Mouse (Mus musculus) cerebellum, postnatal 10 days (tissue): ENCODE results near the gene AI854703.
"Not testable (repeated sequence)": the region's sequence is repeated elsewhere in the genome, so short reads cannot be mapped to it uniquely, and the experiment has no call there.

ENCODE experiments used
- DNase-seq, 2 experiments: peaks; one replicate each; pipeline ENCODE4 v3.0.0; 2021; ENCODE audit warnings: mixed read lengths in 2 of 2

The AI854703 gene

GRCm38 (mm10) chr6:48620031-48620430, 6.5 kb upstream of the AI854703 start:
- no peak for DNase-seq

GRCm38 (mm10) chr6:48622186-48622843, 4.2 kb upstream of the AI854703 start:
- not testable (repeated sequence) for DNase-seq

GRCm38 (mm10) chr6:48623460-48623859, 3.1 kb upstream of the AI854703 start:
- DNase-seq = no peak

GRCm38 (mm10) chr6:48626984-48627383, 420 bp downstream of the AI854703 start:
- DNase-seq = peak; percentile 59 to 67

GRCm38 (mm10) chr6:48627511-48627924, 954 bp downstream of the AI854703 start:
- DNase-seq = no peak

DNA sequence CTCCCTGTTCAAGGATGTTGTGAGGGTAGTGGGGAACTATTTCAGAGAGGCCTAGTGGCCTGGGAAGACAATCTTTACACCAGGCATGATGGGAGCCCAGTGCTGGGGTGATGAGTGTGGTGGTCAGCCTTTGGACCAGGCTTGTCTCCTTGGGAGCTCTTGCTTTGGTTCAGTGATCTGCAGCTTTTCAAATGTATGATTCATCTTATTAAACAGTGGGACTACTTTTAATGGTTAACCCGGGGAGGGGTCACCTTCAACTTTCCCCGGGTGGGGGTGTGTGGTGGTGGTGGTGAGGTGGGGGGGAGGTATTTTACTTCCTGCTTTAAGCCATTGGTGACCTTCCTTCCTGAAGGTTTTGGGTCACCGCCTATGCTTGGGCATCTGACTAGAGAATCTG, 1.8 kb downstream of the AI854703 start:
- DNase-seq = no peak

- DNase-seq = peak; percentile 73
These were observed 2.5 kb downstream of the AI854703 start for GRCm38 (mm10) chr6:48628808-48629660.

DNA sequence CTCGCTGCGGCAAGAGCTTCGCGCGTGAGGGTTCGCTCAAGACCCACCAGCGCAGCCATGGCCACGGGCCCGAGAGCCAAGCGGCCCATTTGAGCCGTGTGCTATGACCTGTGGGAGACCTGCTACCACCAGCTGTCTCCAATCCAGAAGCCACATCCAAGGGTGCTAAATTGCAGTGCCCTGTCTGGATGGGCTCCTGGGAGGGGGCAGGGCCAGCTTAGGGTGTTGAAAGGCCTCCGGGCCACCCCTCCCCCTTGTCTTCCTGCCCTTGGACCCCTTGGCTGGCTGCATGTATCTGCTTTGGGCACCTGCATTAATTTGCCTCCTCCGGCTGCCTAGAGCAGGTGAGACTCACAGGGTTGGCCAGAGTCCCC, 3.1 kb downstream of the AI854703 start:
- peak in 1 of 2 experiments; percentile 42 for DNase-seq

DNA sequence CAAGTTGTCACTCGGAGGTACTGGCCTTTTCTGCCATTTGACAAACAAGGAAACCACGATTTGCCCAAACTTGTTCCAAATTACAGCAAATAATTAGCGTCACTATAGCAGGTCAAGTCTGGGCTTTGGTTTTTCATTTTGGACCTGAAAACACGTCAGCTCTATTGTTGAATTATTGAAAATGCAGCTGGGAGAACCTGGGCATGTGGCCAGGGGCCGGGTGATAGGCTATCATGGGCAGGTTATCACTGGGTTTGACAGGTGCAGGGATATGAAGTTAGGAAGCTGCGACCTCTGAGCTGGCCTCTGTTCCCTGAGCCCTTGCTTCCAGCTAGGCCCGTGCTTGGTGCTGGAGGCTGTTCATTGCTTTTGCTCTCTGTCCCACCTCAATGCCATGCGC, 4.3 kb downstream of the AI854703 start:
- peak in 1 of 2 experiments; percentile 30 for DNase-seq

DNA sequence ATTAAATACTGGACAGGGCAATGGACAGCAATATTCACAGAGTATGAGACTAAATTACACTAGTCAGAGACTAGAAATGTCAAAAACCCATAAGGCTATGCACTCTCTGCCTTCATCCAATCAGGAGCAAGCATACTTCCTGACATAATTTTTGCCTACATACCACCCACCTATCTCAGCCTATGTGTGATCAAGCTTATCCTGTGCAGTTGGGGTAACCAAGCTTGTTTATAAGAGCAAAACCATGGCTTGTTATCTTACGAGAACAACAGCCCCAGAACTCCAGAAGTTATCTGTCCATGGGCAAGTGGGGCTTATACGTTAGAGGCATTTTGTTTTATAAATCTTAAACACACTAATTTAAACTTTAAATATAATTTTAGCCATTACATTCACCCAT, 8.5 kb downstream of the AI854703 start:
- DNase-seq = no peak

DNA sequence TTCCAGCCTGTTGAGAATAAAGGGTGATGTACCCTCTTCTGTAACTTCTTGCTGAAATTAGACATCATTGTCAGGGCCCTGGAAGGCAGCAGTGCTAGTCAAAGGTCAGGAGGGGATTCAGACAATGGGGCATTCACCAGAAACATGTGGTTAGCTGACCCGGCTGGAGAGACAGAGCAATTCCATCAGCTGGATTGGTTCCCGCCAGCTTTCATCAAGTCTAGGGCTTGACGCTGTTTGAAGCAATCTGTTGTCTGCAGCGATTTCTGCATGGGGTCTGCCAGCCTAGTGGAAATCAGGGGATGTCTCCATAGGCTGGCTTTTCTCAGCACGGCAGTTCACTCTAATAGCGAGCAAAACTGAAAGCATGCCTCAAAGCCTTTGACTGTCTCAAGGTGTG, 10.0 kb downstream of the AI854703 start:
- no peak for DNase-seq

GRCm38 (mm10) chr6:48637811-48638500, 11.4 kb downstream of the AI854703 start:
- DNase-seq = no peak

GRCm38 (mm10) chr6:48638553-48638952, 12.0 kb downstream of the AI854703 start:
- DNase-seq = no peak

- DNase-seq = no peak
These were observed 14.8 kb downstream of the AI854703 start for GRCm38 (mm10) chr6:48641391-48641790.

DNA sequence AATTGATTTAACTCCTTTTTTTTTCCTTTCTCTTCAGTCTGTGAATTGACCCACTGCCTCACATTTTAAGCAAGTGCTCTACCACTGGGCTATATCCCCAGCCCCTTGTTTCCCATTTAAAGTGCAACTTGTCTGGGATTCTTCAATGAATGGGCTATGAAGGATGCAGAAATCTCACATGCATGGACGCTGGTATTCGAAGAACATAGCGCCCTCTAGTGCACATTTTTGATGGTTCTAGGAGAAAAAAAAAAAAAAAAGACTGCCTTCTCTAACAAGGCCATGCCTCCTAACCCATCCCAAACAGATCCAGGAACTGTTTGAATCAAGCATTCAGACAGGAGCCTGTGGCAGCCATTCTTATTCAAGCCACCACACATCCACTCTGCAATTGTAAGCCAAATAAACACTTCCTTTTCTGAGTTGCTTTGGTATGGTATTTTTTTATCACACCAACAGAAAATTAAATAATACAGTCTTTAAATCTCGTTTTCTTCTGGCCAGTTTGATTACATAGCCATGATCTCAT, 16.3 kb downstream of the AI854703 start:
- DNase-seq = peak; percentile 72 to 87

- peak; percentile 83 to 86 for DNase-seq
These were observed 19.2 kb downstream of the AI854703 start for GRCm38 (mm10) chr6:48645660-48646308.

- DNase-seq = no peak
These were observed 19.7 kb downstream of the AI854703 start for GRCm38 (mm10) chr6:48646309-48646690.

- peak; percentile 58 to 66 for DNase-seq
These were observed 20.4 kb downstream of the AI854703 start, which contains the start of gene Gimap8 for GRCm38 (mm10) chr6:48646995-48647394. TSS of gene Gimap8 (plus strand) at chr6:48647234.

DNA sequence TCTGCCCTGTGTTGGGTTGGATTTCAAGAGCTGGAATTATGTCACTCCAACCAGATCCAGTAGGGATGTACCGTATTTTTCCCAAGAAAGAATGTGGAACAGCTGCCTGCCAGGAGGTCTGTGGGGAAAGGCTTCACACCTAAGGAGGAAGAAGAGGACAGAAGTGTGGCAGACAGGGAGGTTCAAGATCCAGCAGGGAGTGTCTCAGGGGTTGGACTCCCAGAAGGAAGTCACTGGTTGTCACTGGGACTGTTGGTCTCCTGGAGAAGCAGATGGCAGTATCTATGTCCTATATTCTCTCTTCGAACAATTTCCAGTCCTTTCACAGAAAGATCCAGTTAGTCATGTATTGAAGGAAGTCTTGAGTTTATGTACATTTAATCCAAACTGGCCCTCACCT, 21.0 kb downstream of the AI854703 start:
- DNase-seq = no peak

GRCm38 (mm10) chr6:48648779-48649178, 22.2 kb downstream of the AI854703 start:
- no peak for DNase-seq

- DNase-seq = no peak
These were observed 23.5 kb downstream of the AI854703 start for GRCm38 (mm10) chr6:48650041-48650440.

DNA sequence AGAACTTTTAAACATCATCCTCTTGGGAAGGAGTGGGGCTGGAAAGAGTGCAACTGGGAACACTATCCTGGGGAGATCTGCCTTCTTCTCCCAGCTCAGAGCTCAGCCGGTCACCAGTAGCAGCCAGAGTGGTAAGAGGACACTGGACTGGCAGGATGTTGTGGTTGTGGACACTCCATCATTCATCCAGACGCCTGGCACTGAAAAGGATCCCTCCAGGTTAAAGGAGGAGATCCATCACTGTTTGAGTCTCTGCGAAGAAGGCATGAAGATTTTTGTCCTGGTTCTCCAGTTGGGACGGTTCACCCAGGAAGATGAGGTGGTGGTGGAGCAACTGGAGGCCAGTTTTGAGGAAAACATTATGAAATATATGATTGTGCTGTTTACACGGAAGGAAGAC, 32.2 kb downstream of the AI854703 start:
- DNase-seq = no peak

GRCm38 (mm10) chr6:48664750-48665149, 38.2 kb downstream of the AI854703 start:
- no peak for DNase-seq
